Mouse (Mus musculus): ENCODE data around the gene Odf2l. TPM values are rescaled to one million over a fixed set of nuclear protein-coding genes. Genes with fewer than 3 reads are reported as not detected.
A peak's percentile ranks its signal among the peaks of the same experiment; 100 is the strongest.

The Odf2l gene
- 13.1 and 16.8 TPM in 2 replicates for total RNA-seq (2014; rRNA removed)
- 8.1 and 9.2 TPM in 2 replicates for polyA plus RNA-seq (2015; fragmentation: Nextera tagmentation; extraction: Ambion mirVana)

GRCm38 (mm10) chr3:145118254-145119001, at the start of gene Odf2l:
Gene Odf2l (plus strand): TSS chr3:145118588.
- 2% methylated on average over 57 of the region's 57 CpGs for WGBS
- H3K9ac ChIP-seq = peak within 1 kb of the TSS; percentile 95
- H3K4me1 ChIP-seq (ENCODE audit: insufficient read depth) = peaks cover 11% of the 10 kb centered on the region; the same call in 1 of the 2 replicates
- H3K4me3 ChIP-seq (ENCODE audit: low read depth, low read length) = peak within 1 kb of the TSS; percentile 64
- peak; percentile 98 for ATAC-seq
- no peaks in the 10 kb centered on the region for H3K9me3 ChIP-seq (ENCODE audit: low read length)
- H3K36me3 ChIP-seq (ENCODE audit: insufficient read depth) = no peaks in the 10 kb centered on the region
- peak; percentile 99 for DNase-seq
- peak within 1 kb of the TSS; percentile 96 for H3K27ac ChIP-seq (ENCODE audit: low read depth, low read length)
- peak within 1 kb of the TSS; percentile 71 for H3K4me2 ChIP-seq (ENCODE audit: low read depth)
- no peak for TF ChIP-seq CTCF (IDR thresholded peaks at IDR 0.05; ENCODE audit: low read depth)
- no peaks in the 10 kb centered on the region for H3K27me3 ChIP-seq (ENCODE audit: insufficient read depth, low read length)

DNA sequence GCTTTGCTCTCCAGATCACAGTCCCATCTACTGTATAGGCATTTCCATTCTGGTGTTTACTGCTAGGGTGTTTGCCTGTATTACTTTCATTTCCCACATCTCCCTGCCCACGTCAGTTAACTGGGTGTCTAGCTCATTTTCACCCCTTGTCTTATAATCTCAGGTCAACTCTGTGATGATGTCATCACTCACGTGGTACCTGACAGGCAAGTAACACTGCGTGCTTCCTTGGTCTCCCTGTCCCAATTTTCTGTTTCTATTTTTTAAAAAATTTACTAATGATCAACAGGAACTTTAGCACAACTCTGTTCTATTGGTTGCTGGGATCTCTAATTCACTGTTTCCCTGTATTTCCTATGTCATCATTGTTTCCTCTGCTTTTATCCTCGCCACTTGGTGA, 49.4 kb upstream of the Odf2l start:
- no peaks in the 10 kb centered on the region for H3K36me3 ChIP-seq (ENCODE audit: insufficient read depth)
- ATAC-seq (no peak), DNase-seq (no peak)
- no peak overlapping the region for H3K9ac ChIP-seq
- no peak overlapping the region for H3K4me2 ChIP-seq (ENCODE audit: low read depth)
- 80% methylated on average over 4 of the region's 4 CpGs for WGBS
- no peaks in the 10 kb centered on the region for H3K9me3 ChIP-seq (ENCODE audit: low read length)
- no peak overlapping the region for H3K4me3 ChIP-seq (ENCODE audit: low read depth, low read length)
- H3K27me3 ChIP-seq (ENCODE audit: insufficient read depth, low read length) = no peaks in the 10 kb centered on the region
- no peaks in the 10 kb centered on the region for H3K4me1 ChIP-seq (ENCODE audit: insufficient read depth)
- TF ChIP-seq CTCF (IDR thresholded peaks at IDR 0.05; ENCODE audit: low read depth) = no peak
- no peak overlapping the region for H3K27ac ChIP-seq (ENCODE audit: low read depth, low read length)

GRCm38 (mm10) chr3:145072339-145072738, 46.0 kb upstream of the Odf2l start:
- no peak for ATAC-seq
- H3K4me2 ChIP-seq (ENCODE audit: low read depth) = no peak overlapping the region
- no peak overlapping the region for H3K27ac ChIP-seq (ENCODE audit: low read depth, low read length)
- DNase-seq = no peak
- H3K4me3 ChIP-seq (ENCODE audit: low read depth, low read length) = no peak overlapping the region
- H3K4me1 ChIP-seq (ENCODE audit: insufficient read depth) = no peaks in the 10 kb centered on the region
- TF ChIP-seq CTCF (IDR thresholded peaks at IDR 0.05; ENCODE audit: low read depth) = no peak
- WGBS = 95% methylated on average over 3 of the region's 3 CpGs
- H3K9me3 ChIP-seq (ENCODE audit: low read length) = no peaks in the 10 kb centered on the region
- no peaks in the 10 kb centered on the region for H3K27me3 ChIP-seq (ENCODE audit: insufficient read depth, low read length)
- no peaks in the 10 kb centered on the region for H3K36me3 ChIP-seq (ENCODE audit: insufficient read depth)
- no peak overlapping the region for H3K9ac ChIP-seq

GRCm38 (mm10) chr3:145078405-145078804, 40.0 kb upstream of the Odf2l start:
- H3K4me3 ChIP-seq (ENCODE audit: low read depth, low read length) = no peak overlapping the region
- H3K36me3 ChIP-seq (ENCODE audit: insufficient read depth) = no peaks in the 10 kb centered on the region
- no peaks in the 10 kb centered on the region for H3K9me3 ChIP-seq (ENCODE audit: low read length)
- no peak overlapping the region for H3K4me2 ChIP-seq (ENCODE audit: low read depth)
- no peaks in the 10 kb centered on the region for H3K27me3 ChIP-seq (ENCODE audit: insufficient read depth, low read length)
- ATAC-seq (no peak), DNase-seq (no peak)
- H3K4me1 ChIP-seq (ENCODE audit: insufficient read depth) = no peaks in the 10 kb centered on the region
- 87% methylated on average over 6 of the region's 6 CpGs for WGBS
- no peak overlapping the region for H3K27ac ChIP-seq (ENCODE audit: low read depth, low read length)
- H3K9ac ChIP-seq = no peak overlapping the region
- no peak for TF ChIP-seq CTCF (IDR thresholded peaks at IDR 0.05; ENCODE audit: low read depth)

GRCm38 (mm10) chr3:145080904-145081303, 37.5 kb upstream of the Odf2l start:
- DNase-seq (no peak), ATAC-seq (no peak)
- no peaks in the 10 kb centered on the region for H3K4me1 ChIP-seq (ENCODE audit: insufficient read depth)
- no peak overlapping the region for H3K27ac ChIP-seq (ENCODE audit: low read depth, low read length)
- WGBS = 84% methylated on average over 8 of the region's 8 CpGs
- no peak overlapping the region for H3K4me3 ChIP-seq (ENCODE audit: low read depth, low read length)
- TF ChIP-seq CTCF (IDR thresholded peaks at IDR 0.05; ENCODE audit: low read depth) = no peak
- H3K27me3 ChIP-seq (ENCODE audit: insufficient read depth, low read length) = no peaks in the 10 kb centered on the region
- no peaks in the 10 kb centered on the region for H3K9me3 ChIP-seq (ENCODE audit: low read length)
- H3K4me2 ChIP-seq (ENCODE audit: low read depth) = no peak overlapping the region
- no peaks in the 10 kb centered on the region for H3K36me3 ChIP-seq (ENCODE audit: insufficient read depth)
- no peak overlapping the region for H3K9ac ChIP-seq

DNA sequence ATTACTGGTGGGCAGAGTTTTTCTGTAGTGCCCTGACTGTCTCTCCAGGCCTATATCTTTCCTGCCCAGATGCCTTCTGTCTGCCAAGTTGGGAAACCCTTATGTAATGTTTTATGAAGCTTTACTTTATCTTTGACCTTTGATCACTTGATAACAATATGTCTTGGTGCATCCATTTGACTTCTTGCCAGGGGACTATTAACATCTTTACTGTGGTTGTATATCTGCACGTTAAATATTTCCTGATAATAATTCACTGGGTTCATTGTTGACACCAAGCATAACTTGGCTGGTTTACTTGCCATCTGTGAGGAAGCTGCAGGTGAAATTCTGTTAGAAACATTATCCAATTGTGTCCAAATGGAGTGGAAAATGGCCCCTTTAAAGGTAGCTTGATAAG, 35.3 kb upstream of the Odf2l start:
- TF ChIP-seq CTCF (IDR thresholded peaks at IDR 0.05; ENCODE audit: low read depth) = no peak
- DNase-seq = no peak
- H3K9me3 ChIP-seq (ENCODE audit: low read length) = no peaks in the 10 kb centered on the region
- no peaks in the 10 kb centered on the region for H3K4me1 ChIP-seq (ENCODE audit: insufficient read depth)
- no peak overlapping the region for H3K4me2 ChIP-seq (ENCODE audit: low read depth)
- no peak overlapping the region for H3K9ac ChIP-seq
- no peaks in the 10 kb centered on the region for H3K27me3 ChIP-seq (ENCODE audit: insufficient read depth, low read length)
- ATAC-seq = no peak
- H3K36me3 ChIP-seq (ENCODE audit: insufficient read depth) = no peaks in the 10 kb centered on the region
- H3K27ac ChIP-seq (ENCODE audit: low read depth, low read length) = no peak overlapping the region
- H3K4me3 ChIP-seq (ENCODE audit: low read depth, low read length) = no peak overlapping the region
- WGBS = 79% methylated on average over 1 of the region's 1 CpGs

DNA sequence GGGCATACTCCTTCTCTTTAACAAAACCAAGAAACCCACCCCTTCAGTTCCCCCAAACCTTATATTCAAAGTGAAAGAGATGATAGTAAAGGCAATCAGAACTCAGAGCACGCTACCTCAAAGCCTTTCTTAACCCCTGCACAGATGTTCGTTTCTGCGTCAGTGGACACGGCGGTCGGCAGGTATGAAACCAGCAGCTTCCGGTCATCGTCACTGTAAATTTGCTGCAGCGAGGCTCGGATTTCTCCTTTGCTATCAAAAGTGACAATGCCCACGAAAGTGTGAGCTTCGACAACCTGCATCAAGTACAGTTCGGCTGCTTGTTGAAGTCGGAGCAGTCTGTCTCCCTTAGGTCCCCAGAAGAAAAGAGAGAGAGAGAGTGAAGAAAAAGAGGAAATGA, 32.2 kb upstream of the Odf2l start:
- TF ChIP-seq CTCF (IDR thresholded peaks at IDR 0.05; ENCODE audit: low read depth) = no peak
- Histone ChIP-seq H3K4me3 (ENCODE audit: low read depth, low read length) (no peak overlapping the region), H3K36me3 (ENCODE audit: insufficient read depth) (no peaks in the 10 kb centered on the region), H3K4me2 (ENCODE audit: low read depth) (no peak overlapping the region), H3K27ac (ENCODE audit: low read depth, low read length) (no peak overlapping the region), H3K27me3 (ENCODE audit: insufficient read depth, low read length) (no peaks in the 10 kb centered on the region), H3K4me1 (ENCODE audit: insufficient read depth) (no peaks in the 10 kb centered on the region), H3K9me3 (ENCODE audit: low read length) (no peaks in the 10 kb centered on the region), H3K9ac (no peak overlapping the region)
- ATAC-seq (no peak), DNase-seq (no peak)
- WGBS = 96% methylated on average over 14 of the region's 14 CpGs

Data from forebrain, postnatal 0 days (tissue).